Mouse (Mus musculus): Measurements from ENCODE around the gene Rgl1. TPM values are rescaled to one million over a fixed set of nuclear protein-coding genes. Genes with fewer than 3 reads are reported as not detected.
A peak's percentile ranks its signal among the peaks of the same experiment; 100 is the strongest.

Gene Rgl1
- polyA plus RNA-seq, 1 experiment from 2014 or later = 63.6 TPM

DNA sequence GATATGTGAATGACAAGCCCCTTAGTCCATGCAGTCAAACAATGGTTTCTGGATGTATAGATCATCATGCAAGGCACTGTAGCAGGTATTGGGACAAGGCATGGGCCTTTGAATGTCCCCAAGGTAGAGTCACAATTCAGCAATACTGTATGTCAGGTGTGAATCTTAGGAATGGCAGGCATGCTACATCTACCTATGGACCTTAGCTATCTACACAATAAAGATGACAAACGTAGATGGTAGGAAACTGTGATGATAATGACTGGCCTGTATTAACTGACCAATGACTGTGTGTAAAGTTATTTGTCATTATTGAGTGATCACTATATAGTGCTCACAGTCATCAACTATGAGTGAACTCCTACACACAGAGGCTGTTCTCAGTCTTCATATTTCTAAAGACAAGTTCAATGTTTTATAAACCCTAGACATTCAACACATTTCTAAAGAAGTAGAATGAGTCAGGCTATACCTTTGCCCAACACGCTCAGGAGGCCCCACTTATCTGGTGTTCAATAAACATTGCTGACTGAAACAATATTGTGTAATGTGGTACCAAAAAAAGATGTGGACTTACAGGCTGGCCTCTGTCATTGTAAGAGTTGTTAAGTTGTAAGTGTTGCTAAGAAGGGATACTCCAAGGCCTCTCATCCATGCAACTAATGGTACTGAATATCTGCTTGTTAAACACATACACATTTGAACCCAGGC lies 222.5 kb downstream of the Rgl1 start:
- Histone ChIP-seq H3K27ac (0 out of 2 replicates have a peak overlapping the region, but pooled peaks have one; percentile 16), H3K36me3 (peaks cover 83% of the 10 kb centered on the region), H3K9me3 (replicated peaks) (no peaks in the 10 kb centered on the region), H3K4me3 (replicated peaks) (no peak overlapping the region), H3K4me1 (peaks cover 7% of the 10 kb centered on the region), H3K27me3 (no peaks in the 10 kb centered on the region), H3K9ac (no peak overlapping the region), H3K4me2 (no peak overlapping the region)
- ATAC-seq (replicated peaks; ENCODE audit: low FRiP score) = no peak
- 86% methylated on average over 2 of the region's 2 CpGs for WGBS

DNA sequence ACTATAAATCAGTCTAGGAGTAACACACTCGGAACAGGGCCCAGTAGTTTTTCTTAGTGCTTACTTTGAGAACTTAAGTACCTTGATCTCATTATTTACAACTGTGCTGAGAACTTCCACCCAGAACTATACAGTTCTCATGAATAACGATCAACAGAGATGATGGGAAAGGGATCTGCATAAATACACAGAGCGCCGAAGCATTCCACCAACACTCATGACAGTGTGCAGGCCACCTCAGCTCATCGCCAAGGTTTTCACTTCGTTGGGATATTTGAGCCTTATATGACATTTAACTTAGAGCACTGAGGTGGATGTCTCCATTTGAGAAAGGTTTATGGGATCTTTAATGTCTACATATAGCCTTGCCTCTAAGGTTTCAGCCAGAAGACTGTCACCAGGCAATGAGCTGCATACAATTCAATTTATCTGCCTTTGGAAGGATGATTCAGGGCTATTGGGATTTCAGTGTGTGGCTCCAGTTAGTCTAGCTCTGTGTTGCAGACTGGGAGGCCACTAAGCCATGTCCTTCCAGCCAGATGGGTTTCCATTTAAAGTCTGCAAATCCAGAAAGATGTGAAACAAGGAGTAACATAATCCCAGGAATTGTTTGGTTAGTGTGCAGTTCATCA lies 223.3 kb downstream of the Rgl1 start:
- peaks cover 83% of the 10 kb centered on the region for H3K36me3 ChIP-seq
- ATAC-seq (replicated peaks; ENCODE audit: low FRiP score) = 0 out of 2 replicates have a peak, but pooled peaks have one; percentile 12

GRCm38 (mm10) chr1:152540304-152540887 lies 225.8 kb downstream of the Rgl1 start:
- Histone ChIP-seq H3K27ac (no peak overlapping the region), H3K4me3 (replicated peaks) (no peak overlapping the region), H3K9ac (no peak overlapping the region), H3K4me2 (no peak overlapping the region), H3K9me3 (replicated peaks) (no peaks in the 10 kb centered on the region), H3K36me3 (peaks cover 88% of the 10 kb centered on the region), H3K4me1 (peaks cover 12% of the 10 kb centered on the region), H3K27me3 (no peaks in the 10 kb centered on the region)
- WGBS = 74% methylated on average over 3 of the region's 3 CpGs
- ATAC-seq (replicated peaks; ENCODE audit: low FRiP score) = no peak

More for the DNA sequence above, 223.3 kb downstream of the Rgl1 start:
- no peaks in the 10 kb centered on the region for H3K9me3 ChIP-seq (replicated peaks)
- 0 out of 2 replicates have a peak overlapping the region, but pooled peaks have one; percentile 16 for H3K27ac ChIP-seq
- H3K9ac ChIP-seq = no peak overlapping the region
- H3K4me2 ChIP-seq = no peak overlapping the region
- 34% methylated on average over 6 of the region's 6 CpGs for WGBS
- no peaks in the 10 kb centered on the region for H3K27me3 ChIP-seq
- H3K4me1 ChIP-seq = 0 out of 2 replicates have a peak, but pooled peaks cover under 1% of the 10 kb centered on the region
- no peak overlapping the region for H3K4me3 ChIP-seq (replicated peaks)

GRCm38 (mm10) chr1:152538817-152539216 lies 227.3 kb downstream of the Rgl1 start:
- Histone ChIP-seq H3K9ac (no peak overlapping the region), H3K4me2 (no peak overlapping the region), H3K9me3 (replicated peaks) (no peaks in the 10 kb centered on the region), H3K27ac (no peak overlapping the region), H3K4me1 (peaks cover 12% of the 10 kb centered on the region), H3K36me3 (peaks cover 88% of the 10 kb centered on the region), H3K4me3 (replicated peaks) (no peak overlapping the region), H3K27me3 (no peaks in the 10 kb centered on the region)
- WGBS = 93% methylated on average over 4 of the region's 4 CpGs
- no peak for ATAC-seq (replicated peaks; ENCODE audit: low FRiP score)

- no peak overlapping the region for H3K27ac ChIP-seq
- no peaks in the 10 kb centered on the region for H3K27me3 ChIP-seq
- no peak overlapping the region for H3K4me3 ChIP-seq (replicated peaks)
- H3K4me1 ChIP-seq = peaks cover 21% of the 10 kb centered on the region
- WGBS = 55% methylated on average over 13 of the region's 13 CpGs
- peaks cover 86% of the 10 kb centered on the region for H3K36me3 ChIP-seq
- no peak overlapping the region for H3K4me2 ChIP-seq
- no peak overlapping the region for H3K9ac ChIP-seq
- 0 out of 2 replicates have a peak, but pooled peaks have one; percentile 41 for ATAC-seq (replicated peaks; ENCODE audit: low FRiP score)
- no peaks in the 10 kb centered on the region for H3K9me3 ChIP-seq (replicated peaks)
Observed at GRCm38 (mm10) chr1:152537186-152537585, 229.0 kb downstream of the Rgl1 start.

DNA sequence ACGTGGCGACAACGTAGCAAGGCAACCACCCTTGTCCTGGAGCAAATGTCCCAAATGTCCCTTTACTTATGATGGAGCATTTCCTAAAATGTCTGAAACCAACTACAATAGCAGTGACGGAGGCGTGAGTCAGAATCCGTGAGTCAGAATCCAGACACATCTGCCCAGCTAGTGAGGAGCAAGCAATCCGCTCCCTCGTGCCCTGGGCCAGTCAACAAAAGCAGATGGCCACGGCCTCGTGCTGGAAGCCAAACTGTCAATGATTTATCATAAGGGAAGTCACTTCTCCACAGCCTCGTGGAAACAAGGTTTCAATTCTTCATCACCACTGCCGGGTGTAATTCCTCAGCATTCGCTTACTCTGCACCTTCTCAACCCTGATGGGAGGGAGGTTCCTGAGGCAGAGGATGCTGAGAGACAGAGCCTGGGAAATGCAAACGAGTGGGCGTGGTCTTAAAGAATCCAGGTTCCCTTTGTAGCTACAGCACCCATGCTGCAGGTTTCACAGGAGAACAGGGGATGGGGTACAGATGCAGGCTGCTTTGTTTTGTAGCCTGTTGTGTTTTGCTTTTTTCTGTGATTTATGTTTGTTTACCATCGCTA lies 229.6 kb downstream of the Rgl1 start:
- H3K36me3 ChIP-seq = peaks cover 79% of the 10 kb centered on the region
- H3K4me3 ChIP-seq (replicated peaks) = no peak overlapping the region
- H3K27me3 ChIP-seq = no peaks in the 10 kb centered on the region
- no peak overlapping the region for H3K9ac ChIP-seq
- no peak overlapping the region for H3K27ac ChIP-seq
- WGBS = 46% methylated on average over 16 of the region's 16 CpGs
- H3K4me2 ChIP-seq = no peak overlapping the region
- peak; percentile 35; the same call in 1 of the 2 replicates for ATAC-seq (replicated peaks; ENCODE audit: low FRiP score)
- H3K9me3 ChIP-seq (replicated peaks) = no peaks in the 10 kb centered on the region
- H3K4me1 ChIP-seq = peaks cover 27% of the 10 kb centered on the region

- Histone ChIP-seq H3K27me3 (no peaks in the 10 kb centered on the region), H3K9ac (no peak overlapping the region), H3K27ac (no peak overlapping the region), H3K4me3 (replicated peaks) (no peak overlapping the region), H3K9me3 (replicated peaks) (no peaks in the 10 kb centered on the region), H3K4me2 (no peak overlapping the region), H3K4me1 (peaks cover 30% of the 10 kb centered on the region), H3K36me3 (peaks cover 81% of the 10 kb centered on the region)
- 84% methylated on average over 7 of the region's 7 CpGs for WGBS
- no peak for ATAC-seq (replicated peaks; ENCODE audit: low FRiP score)
Observed at GRCm38 (mm10) chr1:152534531-152534930, 231.6 kb downstream of the Rgl1 start.

DNA sequence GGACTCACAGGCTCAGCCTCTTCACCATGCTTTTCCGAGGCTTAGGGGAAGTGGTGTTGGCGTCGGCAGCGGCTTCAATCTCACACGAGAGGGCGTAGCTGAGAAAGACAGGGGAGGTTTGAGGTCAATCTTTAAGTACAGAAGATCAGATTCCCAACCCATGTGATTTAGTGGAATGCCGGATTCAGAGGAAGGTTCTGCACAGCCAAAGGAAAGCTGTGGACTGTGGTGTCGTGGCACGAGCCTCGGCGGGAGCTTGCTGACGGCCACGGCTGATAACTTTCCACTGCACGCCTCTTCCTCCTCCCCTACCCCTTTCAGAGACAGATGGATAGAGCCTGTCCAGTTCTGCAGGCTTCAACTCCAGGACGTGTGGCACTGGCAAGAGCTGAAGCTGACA lies 234.7 kb downstream of the Rgl1 start:
- 24% methylated on average over 15 of the region's 15 CpGs for WGBS
- Histone ChIP-seq H3K4me1 (peaks cover 21% of the 10 kb centered on the region), H3K27ac (peak overlapping the region; percentile 37), H3K4me3 (replicated peaks) (no peak overlapping the region), H3K9me3 (replicated peaks) (no peaks in the 10 kb centered on the region), H3K27me3 (no peaks in the 10 kb centered on the region), H3K36me3 (peaks cover 80% of the 10 kb centered on the region), H3K4me2 (peak overlapping the region; percentile 33; the same call in 1 of the 2 replicates), H3K9ac (no peak overlapping the region)
- peak; percentile 18; the same call in 1 of the 2 replicates for ATAC-seq (replicated peaks; ENCODE audit: low FRiP score)

DNA sequence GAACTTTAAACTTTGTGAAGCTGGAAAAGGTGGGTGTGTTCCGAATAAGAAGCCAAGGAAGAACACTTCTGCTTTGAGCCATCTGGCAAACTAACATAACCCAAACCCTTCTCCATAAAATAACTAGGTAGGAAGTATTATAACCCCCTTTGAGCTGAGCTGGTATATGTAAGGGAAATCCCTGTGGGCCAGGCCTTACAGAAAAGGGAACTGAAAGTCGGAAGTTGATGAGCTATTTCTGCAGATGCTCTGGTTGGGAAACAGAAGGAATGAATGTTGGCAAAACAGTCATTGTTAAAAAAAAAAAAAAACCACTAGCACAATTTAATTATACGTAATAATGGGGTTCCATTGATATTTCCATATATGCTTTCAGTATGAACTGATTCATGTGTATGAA lies 237.4 kb downstream of the Rgl1 start:
- H3K27ac ChIP-seq = no peak overlapping the region
- WGBS = 92% methylated on average over 3 of the region's 3 CpGs
- peaks cover 25% of the 10 kb centered on the region for H3K4me1 ChIP-seq
- H3K27me3 ChIP-seq = no peaks in the 10 kb centered on the region
- no peak overlapping the region for H3K9ac ChIP-seq
- ATAC-seq (replicated peaks; ENCODE audit: low FRiP score) = no peak
- peaks cover 80% of the 10 kb centered on the region for H3K36me3 ChIP-seq
- no peak overlapping the region for H3K4me2 ChIP-seq
- no peak overlapping the region for H3K4me3 ChIP-seq (replicated peaks)
- no peaks in the 10 kb centered on the region for H3K9me3 ChIP-seq (replicated peaks)

DNA sequence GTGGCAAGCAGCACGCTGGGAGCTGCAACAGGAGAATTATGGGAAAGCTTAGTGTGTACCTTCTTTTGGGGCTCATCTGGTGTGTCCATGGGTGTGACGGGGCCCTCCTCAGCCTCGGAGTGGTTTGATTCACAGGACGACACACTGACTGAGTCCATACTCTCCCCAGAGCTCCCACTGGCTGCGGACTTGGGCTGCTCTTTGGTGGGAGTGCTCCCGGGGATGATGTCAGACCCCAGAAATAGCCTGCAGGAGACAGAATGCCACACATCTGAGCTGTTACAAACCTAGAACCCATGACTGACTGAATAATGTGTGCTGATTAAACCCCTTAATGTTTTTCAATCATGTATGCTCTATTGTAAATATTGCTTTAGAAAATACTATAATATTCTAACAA lies 237.9 kb downstream of the Rgl1 start:
- no peak overlapping the region for H3K9ac ChIP-seq
- H3K27me3 ChIP-seq = no peaks in the 10 kb centered on the region
- ATAC-seq (replicated peaks; ENCODE audit: low FRiP score) = no peak
- 83% methylated on average over 6 of the region's 6 CpGs for WGBS
- no peak overlapping the region for H3K27ac ChIP-seq
- peaks cover 80% of the 10 kb centered on the region for H3K36me3 ChIP-seq
- H3K4me1 ChIP-seq = peaks cover 24% of the 10 kb centered on the region
- H3K9me3 ChIP-seq (replicated peaks) = no peaks in the 10 kb centered on the region
- H3K4me3 ChIP-seq (replicated peaks) = no peak overlapping the region
- H3K4me2 ChIP-seq = no peak overlapping the region

DNA sequence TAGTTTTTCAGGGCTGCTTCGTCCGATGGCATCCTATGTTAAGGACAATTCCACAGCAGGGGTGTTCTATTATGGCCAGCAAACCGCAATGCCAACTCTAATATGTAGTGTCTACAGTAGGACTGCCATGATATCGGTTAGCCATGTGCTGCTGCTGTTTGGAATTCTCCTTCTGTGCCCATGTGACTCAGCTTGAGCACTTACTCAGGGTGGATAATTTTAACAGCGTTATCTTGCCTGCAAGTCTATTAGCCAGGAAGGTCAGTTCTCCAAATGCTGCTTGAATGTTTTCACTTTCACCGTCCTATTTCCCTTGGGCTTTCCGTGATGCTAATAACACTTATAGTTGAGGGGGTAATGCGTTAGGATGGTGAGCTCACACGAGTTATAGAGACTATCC lies 240.0 kb downstream of the Rgl1 start:
- ATAC-seq (replicated peaks; ENCODE audit: low FRiP score) = no peak
- no peak overlapping the region for H3K4me3 ChIP-seq (replicated peaks)
- WGBS = 83% methylated on average over 9 of the region's 9 CpGs
- H3K4me1 ChIP-seq = peaks cover 8% of the 10 kb centered on the region
- no peaks in the 10 kb centered on the region for H3K9me3 ChIP-seq (replicated peaks)
- no peaks in the 10 kb centered on the region for H3K27me3 ChIP-seq
- H3K4me2 ChIP-seq = no peak overlapping the region
- H3K27ac ChIP-seq = 0 out of 2 replicates have a peak overlapping the region, but pooled peaks have one; percentile 13
- H3K36me3 ChIP-seq = peaks cover 90% of the 10 kb centered on the region
- no peak overlapping the region for H3K9ac ChIP-seq

All from kidney, embryonic 15.5 days (tissue).